Mouse (Mus musculus) bone marrow macrophage, adult 2 months (primary cell): Measurements from ENCODE around the gene Hat1.

Experiments used
- CTCF ChIP-seq: IDR thresholded peaks from 2 replicates; pipeline ENCODE4 v1.5.1; 2012; ENCODE audit warnings: low read depth, mild to moderate bottlenecking, low read length, moderate library complexity
- POLR2A ChIP-seq: IDR thresholded peaks from 2 replicates; pipeline ENCODE4 v1.6.1; 2012; ENCODE audit warnings: mild to moderate bottlenecking, low read depth, low read length, borderline replicate concordance

- TF ChIP-seq POLR2A = no peak
- TF ChIP-seq CTCF = no peak
These were observed 93.1 kb downstream of the Hat1 start for GRCm38 (mm10) chr2:71481825-71482224.
